ENCODE assay signal across 10 mouse cellular contexts in genomic region chr7:46052161-46052821, GRCm38 (mm10). TPM values are rescaled to one million over a fixed set of nuclear protein-coding genes. Genes with fewer than 3 reads are reported as not detected.
DNase-seq lines count a peak whose midpoint lies in the region; ATAC-seq and TF ChIP-seq lines count a peak whose summit lies in the region.
"Had no signal": no experiment of that assay in that cellular context is flagged by ENCODE, and none has a peak within 500 bp of the region (broad histone marks: within the 10 kb centered on the region; RNA-seq: fewer than 3 reads in every experiment).

No protein-coding gene starts in this region.

- WGBS in heart, postnatal 0 days: 85% methylated on average over 4 of the region's 4 CpGs

- peak; percentile 34 for TF ChIP-seq CTCF in heart, postnatal 0 days (IDR thresholded peaks at IDR 0.05; ENCODE audit: low read depth)

- no peak overlapping the region for H3K4me3 ChIP-seq in heart, postnatal 0 days (ENCODE audit: low read depth, low read length)
- H3K4me3 ChIP-seq: erythroblast, embryonic 14.5 days had no signal

- peaks cover 55% of the 10 kb centered on the region for H3K36me3 ChIP-seq in heart, postnatal 0 days (replicated peaks; ENCODE audit: control insufficient read depth, insufficient read depth, low read length)

- no peak overlapping the region for H3K4me2 ChIP-seq in heart, postnatal 0 days (ENCODE audit: low read depth, low read length)

- intact Hi-C loops in heart, postnatal 36 days (cut with DNase I): no loop called here

- no peak for ATAC-seq in heart, postnatal 0 days (ENCODE audit: insufficient read depth, low read depth)
- 0 out of 2 replicates have a peak, but pooled peaks have one; percentile 41 for ATAC-seq in erythroid progenitor cell, adult 5-6 weeks (replicated peaks; ENCODE audit: low FRiP score, poor library complexity, severe bottlenecking)
- ATAC-seq: midbrain, embryonic 16.5 days had no signal

- DNase-seq in heart, postnatal 0 days (ENCODE audit: low spot score): no peak
- no peak for DNase-seq in heart, postnatal 36 days
- peak; percentile 52 to 56 for DNase-seq in right cerebral cortex, postnatal 10 days (ENCODE audit: low spot score in 2 of 2)
- no peak for DNase-seq in right cerebral cortex, adult 2 months (ENCODE audit: low spot score in 2 of 2)
- DNase-seq in thymus, postnatal 36 days: peak; percentile 27 to 32
- no peak for DNase-seq in adrenal gland, adult 8-10 months
- DNase-seq in urinary bladder, postnatal 14 days (ENCODE audit: low spot score): no peak

- no peak overlapping the region for H3K27ac ChIP-seq in heart, postnatal 0 days (ENCODE audit: low read depth)

- no peak for TF ChIP-seq EP300 in heart, postnatal 0 days (IDR thresholded peaks at IDR 0.05; ENCODE audit: low read depth)

- H3K27me3 ChIP-seq in heart, postnatal 0 days (ENCODE audit: control insufficient read depth, insufficient read depth, low read length): no peaks in the 10 kb centered on the region

- no peak overlapping the region for H3K9ac ChIP-seq in heart, postnatal 0 days (replicated peaks; ENCODE audit: low read depth, low read length)

- H3K4me1 ChIP-seq in heart, postnatal 0 days (ENCODE audit: control insufficient read depth, insufficient read depth): no peaks in the 10 kb centered on the region

- H3K9me3 ChIP-seq in heart, postnatal 0 days (replicated peaks; ENCODE audit: control insufficient read depth, low read length): no peaks in the 10 kb centered on the region

RNA-seq across cellular contexts. Expression of gene Nomo1, which starts 18.8 kb away (rescaled TPM):
- total RNA-seq in heart, postnatal 0 days (2014; rRNA removed; ENCODE audit: low replicate concordance): 35.7 and 42.3 TPM in 2 replicates
- polyA plus RNA-seq in heart, postnatal 0 days (2015; fragmentation: Nextera tagmentation; extraction: Ambion mirVana): 20.9 and 23.6 TPM in 2 replicates
- total RNA-seq in heart, postnatal 36 days (2021): 10 to 100 TPM; 83.4 to 86.4 TPM
- 3.2 and 4.6 TPM in 2 replicates for total RNA-seq in erythroid progenitor cell, adult 5-6 weeks (2015; ENCODE audit: low replicate concordance)
- total RNA-seq in erythroid progenitor cell, adult 5-6 weeks (2017; ENCODE audit: low replicate concordance): 5.3 and 7.5 TPM in 2 replicates
- total RNA-seq in adrenal gland, adult 8-10 months (2022): 10 to 100 TPM; 60.6 to 73.0 (median 69.1) TPM

RNA-seq across cellular contexts. Expression of gene Abcc6, which starts 22.2 kb away (rescaled TPM):
- total RNA-seq in heart, postnatal 0 days (2014; rRNA removed; ENCODE audit: low replicate concordance): not detected in 2 replicates
- polyA plus RNA-seq in heart, postnatal 0 days (2015; fragmentation: Nextera tagmentation; extraction: Ambion mirVana): not detected in 2 replicates
- total RNA-seq in heart, postnatal 36 days (2021): not detected
- total RNA-seq in erythroid progenitor cell, adult 5-6 weeks (2015; ENCODE audit: low replicate concordance): not detected in 2 replicates
- total RNA-seq in erythroid progenitor cell, adult 5-6 weeks (2017; ENCODE audit: low replicate concordance): not detected in 2 replicates
- total RNA-seq in adrenal gland, adult 8-10 months (2022): under 1 TPM; 0.08 to 0.31 (median 0.15) TPM

RNA-seq across cellular contexts. Expression of gene Kcnj11, which starts 48.3 kb away (rescaled TPM):
- 72.0 and 103 TPM in 2 replicates for total RNA-seq in heart, postnatal 0 days (2014; rRNA removed; ENCODE audit: low replicate concordance)
- 14.4 and 14.6 TPM in 2 replicates for polyA plus RNA-seq in heart, postnatal 0 days (2015; fragmentation: Nextera tagmentation; extraction: Ambion mirVana)
- 10 to 100 TPM; 98.3 to 99.6 TPM for total RNA-seq in heart, postnatal 36 days (2021)
- total RNA-seq in erythroid progenitor cell, adult 5-6 weeks (2015; ENCODE audit: low replicate concordance): not detected in 2 replicates
- not detected in 2 replicates for total RNA-seq in erythroid progenitor cell, adult 5-6 weeks (2017; ENCODE audit: low replicate concordance)
- total RNA-seq in adrenal gland, adult 8-10 months (2022): 1 to 10 TPM; 1.1 to 2.7 (median 1.3) TPM

Comparison
In these comparisons a context has a peak if more than half of its experiments do, and no peak if none do; other contexts are left out.
1. DNase-seq: peak in right cerebral cortex, postnatal 10 days (2 of 2) and thymus, postnatal 36 days (2 of 2); none in heart, postnatal 0 days (single experiment), heart, postnatal 36 days (0 of 2), right cerebral cortex, adult 2 months (0 of 2), adrenal gland, adult 8-10 months (single experiment) and urinary bladder, postnatal 14 days (single experiment).
2. RNA of gene Kcnj11, which starts 48.3 kb away (total RNA-seq): 72.0 to 103 TPM in heart, postnatal 0 days and 98.3 to 99.6 TPM in heart, postnatal 36 days; 1.1 to 2.7 TPM in adrenal gland, adult 8-10 months and not detected in erythroid progenitor cell, adult 5-6 weeks; every median in the first group is over 10 times any median in the second.